Mouse (Mus musculus): ENCODE results near the gene Fes.

Fes gene

GRCm38 (mm10) chr7:80341793-80342192, 46.0 kb downstream of the Fes start:
- no peak for DNase-seq

GRCm38 (mm10) chr7:80340793-80341192, 47.0 kb downstream of the Fes start, which contains the start of gene Unc45a:
Unc45a (minus strand) TSS chr7:80341005.
- peak; percentile 68 for DNase-seq

GRCm38 (mm10) chr7:80339793-80340628, 47.7 kb downstream of the Fes start:
- peak; percentile 98 for DNase-seq

- no peak for DNase-seq
These were observed 48.4 kb downstream of the Fes start for GRCm38 (mm10) chr7:80339371-80339770.

- DNase-seq = no peak
These were observed 50.8 kb downstream of the Fes start for GRCm38 (mm10) chr7:80336932-80337331.

- DNase-seq = no peak
These were observed 52.9 kb downstream of the Fes start for GRCm38 (mm10) chr7:80334848-80335247.

- DNase-seq = no peak
These were observed 56.3 kb downstream of the Fes start for GRCm38 (mm10) chr7:80331433-80331832.

GRCm38 (mm10) chr7:80330278-80330677, 57.5 kb downstream of the Fes start:
- no peak for DNase-seq

All from layer of hippocampus, adult 9-11 months (tissue).